Mouse (Mus musculus) intestine, postnatal 0 days (tissue): Measurements from ENCODE around the gene Fam229b. TPM values are rescaled to one million over a fixed set of nuclear protein-coding genes. Genes with fewer than 3 reads are reported as not detected.
A peak's percentile ranks its signal among the peaks of the same experiment; 100 is the strongest.

Experiments used
- ATAC-seq: fragments of 200-750 bp; cut with Nextera tagmentation; 2 replicates; pipeline ENCODE4 v1.8.0; 2017; ENCODE audit warnings: mild to moderate bottlenecking, moderate TSS enrichment, moderate library complexity
- H3K27ac ChIP-seq: fragments of 300-500 bp; sonication (generic); 2 replicates; pipeline ENCODE4 v1.5.1; 2014; ENCODE audit warnings: mild to moderate bottlenecking, low read depth, low read length, moderate library complexity
- H3K27me3 ChIP-seq: fragments of 300-500 bp; sonication (generic); replicated peaks from 2 replicates; pipeline ENCODE4 v1.6.1; 2014; ENCODE audit warnings: low read length, mixed read lengths; ENCODE audit not compliant: control insufficient read depth, insufficient read depth
- H3K36me3 ChIP-seq: fragments of 300-500 bp; sonication (generic); 2 replicates; pipeline ENCODE4 v1.6.1; 2014; ENCODE audit warnings: mild to moderate bottlenecking, moderate library complexity; ENCODE audit not compliant: control insufficient read depth, insufficient read depth
- H3K4me1 ChIP-seq: fragments of 300-500 bp; sonication (generic); replicated peaks from 2 replicates; pipeline ENCODE4 v1.6.1; 2014; ENCODE audit warnings: antibody characterized with exemption, low read length, mixed read lengths; ENCODE audit not compliant: control insufficient read depth, insufficient read depth
- H3K4me2 ChIP-seq: fragments of 300-500 bp; sonication (generic); replicated peaks from 2 replicates; pipeline ENCODE4 v1.6.1; 2014; ENCODE audit warnings: low read depth, mild to moderate bottlenecking, moderate library complexity
- H3K4me3 ChIP-seq: fragments of 300-500 bp; sonication (generic); 2 replicates; pipeline ENCODE4 v1.5.1; 2014; ENCODE audit warnings: low read depth, low read length
- H3K9ac ChIP-seq: fragments of 300-500 bp; sonication (generic); 2 replicates; pipeline ENCODE4 v1.6.1; 2014; ENCODE audit warnings: mild to moderate bottlenecking, low read depth, low read length
- H3K9me3 ChIP-seq: fragments of 300-500 bp; sonication (generic); 2 replicates; pipeline ENCODE4 v1.6.1; 2016; ENCODE audit warnings: mixed run types; ENCODE audit not compliant: control insufficient read depth
- CTCF ChIP-seq: sonication (generic); IDR thresholded peaks from 2 replicates; pipeline ENCODE4 v1.5.1; 2016; ENCODE audit warnings: low read depth, mild to moderate bottlenecking, control low read depth, antibody characterized with exemption, moderate library complexity
- WGBS: fragments of 180-500 bp; shearing (Covaris S2); extraction: QIAGEN DNeasy Blood & Tissue Kit; methylation state at CpG from one replicate; pipeline ENCODE4 v1.1.7; 2014; 5-methylcytosine and 5-hydroxymethylcytosine counted together
- polyA plus RNA-seq: library from polyadenylated mRNA; unstranded; fragments of >200 nt; fragmentation: Nextera tagmentation; extraction: Ambion mirVana; gene quantifications from 2 replicates; pipeline ENCODE4 v1.2.1, GENCODE M21; 2015

Gene Fam229b
- polyA plus RNA-seq, 1 experiment from 2014 or later: 2.6 TPM

GRCm38 (mm10) chr10:39106935-39107334 lies 26.8 kb downstream of the Fam229b start:
- Histone ChIP-seq H3K36me3 (peaks cover 9% of the 10 kb centered on the region), H3K4me3 (no peak overlapping the region), H3K9ac (no peak overlapping the region), H3K4me2 (no peak overlapping the region), H3K27ac (no peak overlapping the region), H3K4me1 (no peaks in the 10 kb centered on the region), H3K27me3 (no peaks in the 10 kb centered on the region), H3K9me3 (no peaks in the 10 kb centered on the region)
- WGBS: 53% methylated on average over 4 of the region's 4 CpGs
- ATAC-seq: no peak
- TF ChIP-seq CTCF: no peak

DNA sequence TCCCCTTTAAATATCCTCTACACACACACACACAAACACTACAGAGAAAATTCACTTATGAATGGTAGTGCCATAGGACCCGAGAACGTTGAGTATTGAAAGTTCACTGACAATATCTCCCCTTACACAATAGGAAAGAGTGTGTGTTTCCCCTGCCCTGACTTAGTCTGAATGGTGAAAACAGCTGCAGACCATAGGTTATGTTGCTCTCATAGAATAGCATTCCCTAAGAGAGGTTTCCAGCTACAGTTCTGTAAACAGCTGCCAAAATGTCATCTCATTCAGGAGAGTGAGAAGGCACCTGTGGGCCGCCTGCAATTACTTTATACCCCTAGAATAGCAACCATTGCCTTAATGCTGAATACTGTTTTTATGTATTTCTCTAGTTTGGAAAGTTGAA lies 27.3 kb downstream of the Fam229b start:
- WGBS: 74% methylated on average over 3 of the region's 3 CpGs
- H3K27ac ChIP-seq: no peak overlapping the region
- no peak overlapping the region for H3K4me3 ChIP-seq
- H3K4me1 ChIP-seq: no peaks in the 10 kb centered on the region
- no peak for ATAC-seq
- no peak for TF ChIP-seq CTCF
- no peak overlapping the region for H3K9ac ChIP-seq
- no peak overlapping the region for H3K4me2 ChIP-seq
- no peaks in the 10 kb centered on the region for H3K27me3 ChIP-seq
- peaks cover 9% of the 10 kb centered on the region for H3K36me3 ChIP-seq
- H3K9me3 ChIP-seq: no peaks in the 10 kb centered on the region

DNA sequence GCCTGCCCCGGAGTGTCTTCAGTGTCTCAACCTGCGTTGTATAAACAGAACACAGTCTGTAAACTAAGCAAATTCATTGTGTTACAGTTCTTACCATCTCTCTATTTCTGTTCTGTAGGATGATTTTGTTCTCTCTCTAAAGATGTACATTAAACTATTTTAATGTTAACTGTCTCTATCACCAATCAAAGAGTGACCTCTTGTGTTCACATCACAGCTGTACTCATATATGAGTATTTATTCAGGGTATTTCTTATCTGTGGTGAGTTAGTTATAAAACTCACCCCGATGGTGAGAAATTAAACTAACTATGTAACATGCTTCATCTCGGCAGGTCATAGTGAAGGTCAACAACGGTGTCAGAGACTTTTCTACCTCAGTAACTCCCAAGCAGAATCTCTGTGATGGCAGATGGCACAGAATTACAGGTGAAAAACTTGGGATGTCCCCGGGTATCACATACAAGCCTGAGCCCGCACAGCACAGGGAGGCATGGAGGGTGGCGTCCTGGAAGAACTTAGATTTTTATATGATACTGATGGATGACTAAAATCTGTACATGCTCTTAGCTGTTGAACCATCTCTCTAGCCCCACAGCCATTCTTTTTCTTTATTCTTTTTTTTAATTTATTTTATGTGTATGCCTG lies 28.8 kb downstream of the Fam229b start:
- no peak overlapping the region for H3K27ac ChIP-seq
- no peaks in the 10 kb centered on the region for H3K4me1 ChIP-seq
- H3K36me3 ChIP-seq: peaks cover 9% of the 10 kb centered on the region
- H3K4me3 ChIP-seq: no peak overlapping the region
- TF ChIP-seq CTCF: no peak
- H3K27me3 ChIP-seq: no peaks in the 10 kb centered on the region
- H3K9me3 ChIP-seq: no peaks in the 10 kb centered on the region
- H3K9ac ChIP-seq: no peak overlapping the region
- no peak for ATAC-seq
- H3K4me2 ChIP-seq: no peak overlapping the region
- WGBS: 84% methylated on average over 8 of the region's 8 CpGs

GRCm38 (mm10) chr10:39098746-39099145 lies 35.0 kb downstream of the Fam229b start:
- Histone ChIP-seq H3K4me1 (no peaks in the 10 kb centered on the region), H3K4me2 (no peak overlapping the region), H3K4me3 (no peak overlapping the region), H3K27me3 (no peaks in the 10 kb centered on the region), H3K27ac (no peak overlapping the region), H3K9ac (no peak overlapping the region), H3K9me3 (no peaks in the 10 kb centered on the region), H3K36me3 (peaks cover 20% of the 10 kb centered on the region)
- 95% methylated on average over 10 of the region's 10 CpGs for WGBS
- TF ChIP-seq CTCF: no peak
- no peak for ATAC-seq

- H3K4me1 ChIP-seq: no peaks in the 10 kb centered on the region
- H3K27me3 ChIP-seq: no peaks in the 10 kb centered on the region
- peaks cover 14% of the 10 kb centered on the region; the same call in 1 of the 2 replicates for H3K36me3 ChIP-seq
- no peaks in the 10 kb centered on the region for H3K9me3 ChIP-seq
- no peak for ATAC-seq
- WGBS: 84% methylated on average over 9 of the region's 9 CpGs
- no peak overlapping the region for H3K9ac ChIP-seq
- no peak overlapping the region for H3K4me2 ChIP-seq
- no peak overlapping the region for H3K4me3 ChIP-seq
- no peak overlapping the region for H3K27ac ChIP-seq
- TF ChIP-seq CTCF: peak; percentile 56
Observed at GRCm38 (mm10) chr10:39096981-39097380, 36.7 kb downstream of the Fam229b start.

DNA sequence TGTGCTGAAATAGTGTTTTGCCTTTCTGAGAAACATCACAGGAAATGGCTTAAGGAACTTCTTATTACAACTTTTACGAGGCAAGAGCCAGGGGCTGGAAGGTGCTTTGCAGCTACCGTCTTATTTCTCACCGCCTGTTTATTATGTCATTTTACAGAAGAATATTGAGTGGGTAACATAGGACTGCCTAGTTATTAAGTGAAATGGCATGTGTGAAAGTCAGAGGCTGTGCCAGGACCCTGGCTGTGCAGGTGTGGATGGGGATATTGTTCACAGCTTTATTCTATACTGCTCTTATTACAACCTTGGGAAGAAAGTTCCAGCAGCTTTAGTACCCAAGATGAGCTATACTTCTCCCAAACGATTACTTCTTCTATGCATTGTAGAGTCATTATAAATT lies 61.7 kb downstream of the Fam229b start:
- no peaks in the 10 kb centered on the region for H3K27me3 ChIP-seq
- 0 out of 2 replicates have a peak, but pooled peaks cover 8% of the 10 kb centered on the region for H3K36me3 ChIP-seq
- H3K27ac ChIP-seq: no peak overlapping the region
- H3K4me2 ChIP-seq: no peak overlapping the region
- no peak for ATAC-seq
- H3K4me3 ChIP-seq: no peak overlapping the region
- H3K9ac ChIP-seq: no peak overlapping the region
- no peaks in the 10 kb centered on the region for H3K9me3 ChIP-seq
- 78% methylated on average over 4 of the region's 4 CpGs for WGBS
- no peak for TF ChIP-seq CTCF
- no peaks in the 10 kb centered on the region for H3K4me1 ChIP-seq

Other genes starting within 250 kb of the Fam229b start
- gene Lama4, start 168.4 kb downstream of the Fam229b start, polyA plus RNA-seq: 27.2 and 28.3 TPM in 2 replicates
- gene Tube1, start 62 bp upstream of the Fam229b start, polyA plus RNA-seq: 2.1 and 3.0 TPM in 2 replicates
- gene Ccn6, start 29.9 kb upstream of the Fam229b start, polyA plus RNA-seq: not detected in 2 replicates
- gene Fyn, start 234.9 kb upstream of the Fam229b start, polyA plus RNA-seq: 13.3 and 13.5 TPM in 2 replicates